Mouse (Mus musculus): ENCODE measurements around the gene March6. TPM values are rescaled to one million over a fixed set of nuclear protein-coding genes. Genes with fewer than 3 reads are reported as not detected.

March6 gene
- polyA plus RNA-seq, 1 experiment, result not detected

- H3K4me3 ChIP-seq (ENCODE audit: insufficient read depth, low read depth, low read length), result no peak overlapping the region
- no peak for TF ChIP-seq CTCF (IDR thresholded peaks at IDR 0.05; ENCODE audit: insufficient read depth, low read depth, low read length)
- no peak for TF ChIP-seq POLR2A (IDR thresholded peaks at IDR 0.05; ENCODE audit: insufficient read depth, low read depth, low read length)
- WGBS, result 30% methylated on average over 2 of the region's 2 CpGs
These were observed 25.8 kb downstream of the March6 start for GRCm38 (mm10) chr15:31505082-31505481.

GRCm38 (mm10) chr15:31503447-31503846 is 27.4 kb downstream of the March6 start:
- Histone ChIP-seq H3K4me3 (ENCODE audit: insufficient read depth, low read depth, low read length) (no peak overlapping the region), H3K27ac (ENCODE audit: insufficient read depth, low read depth, low read length) (no peak overlapping the region), H3K4me1 (ENCODE audit: control insufficient read depth, insufficient read depth, low read length) (no peaks in the 10 kb centered on the region)
- WGBS, result 75% methylated on average over 3 of the region's 3 CpGs
- TF ChIP-seq POLR2A (IDR thresholded peaks at IDR 0.05; ENCODE audit: insufficient read depth, low read depth, low read length), result no peak
- no peak for TF ChIP-seq CTCF (IDR thresholded peaks at IDR 0.05; ENCODE audit: insufficient read depth, low read depth, low read length)

More at GRCm38 (mm10) chr15:31505082-31505481, 25.8 kb downstream of the March6 start:
- H3K4me1 ChIP-seq (ENCODE audit: control insufficient read depth, insufficient read depth, low read length), result no peaks in the 10 kb centered on the region
- no peak overlapping the region for H3K27ac ChIP-seq (ENCODE audit: insufficient read depth, low read depth, low read length)

GRCm38 (mm10) chr15:31502996-31503395 is 27.9 kb downstream of the March6 start:
- no peaks in the 10 kb centered on the region for H3K4me1 ChIP-seq (ENCODE audit: control insufficient read depth, insufficient read depth, low read length)
- 86% methylated on average over 4 of the region's 4 CpGs for WGBS
- TF ChIP-seq POLR2A (IDR thresholded peaks at IDR 0.05; ENCODE audit: insufficient read depth, low read depth, low read length), result no peak
- TF ChIP-seq CTCF (IDR thresholded peaks at IDR 0.05; ENCODE audit: insufficient read depth, low read depth, low read length), result no peak
- H3K4me3 ChIP-seq (ENCODE audit: insufficient read depth, low read depth, low read length), result no peak overlapping the region
- no peak overlapping the region for H3K27ac ChIP-seq (ENCODE audit: insufficient read depth, low read depth, low read length)

- 82% methylated on average over 1 of the region's 1 CpGs for WGBS
- TF ChIP-seq CTCF (IDR thresholded peaks at IDR 0.05; ENCODE audit: insufficient read depth, low read depth, low read length) (no peak), POLR2A (IDR thresholded peaks at IDR 0.05; ENCODE audit: insufficient read depth, low read depth, low read length) (no peak)
- Histone ChIP-seq H3K27ac (ENCODE audit: insufficient read depth, low read depth, low read length) (no peak overlapping the region), H3K4me1 (ENCODE audit: control insufficient read depth, insufficient read depth, low read length) (no peaks in the 10 kb centered on the region), H3K4me3 (ENCODE audit: insufficient read depth, low read depth, low read length) (no peak overlapping the region)
These were observed 28.5 kb downstream of the March6 start for GRCm38 (mm10) chr15:31502313-31502712.

GRCm38 (mm10) chr15:31494803-31495202 is 36.0 kb downstream of the March6 start:
- no peaks in the 10 kb centered on the region for H3K4me1 ChIP-seq (ENCODE audit: control insufficient read depth, insufficient read depth, low read length)

GRCm38 (mm10) chr15:31494310-31494709 is 36.5 kb downstream of the March6 start:
- H3K27ac ChIP-seq (ENCODE audit: insufficient read depth, low read depth, low read length), result no peak overlapping the region
- 73% methylated on average over 3 of the region's 3 CpGs for WGBS
- H3K4me3 ChIP-seq (ENCODE audit: insufficient read depth, low read depth, low read length), result no peak overlapping the region
- no peaks in the 10 kb centered on the region for H3K4me1 ChIP-seq (ENCODE audit: control insufficient read depth, insufficient read depth, low read length)
- TF ChIP-seq POLR2A (IDR thresholded peaks at IDR 0.05; ENCODE audit: insufficient read depth, low read depth, low read length) (no peak), CTCF (IDR thresholded peaks at IDR 0.05; ENCODE audit: insufficient read depth, low read depth, low read length) (no peak)

More at GRCm38 (mm10) chr15:31494803-31495202, 36.0 kb downstream of the March6 start:
- WGBS, result 92% methylated on average over 9 of the region's 9 CpGs
- Histone ChIP-seq H3K4me3 (ENCODE audit: insufficient read depth, low read depth, low read length) (no peak overlapping the region), H3K27ac (ENCODE audit: insufficient read depth, low read depth, low read length) (no peak overlapping the region)
- TF ChIP-seq CTCF (IDR thresholded peaks at IDR 0.05; ENCODE audit: insufficient read depth, low read depth, low read length) (no peak), POLR2A (IDR thresholded peaks at IDR 0.05; ENCODE audit: insufficient read depth, low read depth, low read length) (no peak)

GRCm38 (mm10) chr15:31487407-31487806 is 43.4 kb downstream of the March6 start:
- Histone ChIP-seq H3K4me3 (ENCODE audit: insufficient read depth, low read depth, low read length) (no peak overlapping the region), H3K4me1 (ENCODE audit: control insufficient read depth, insufficient read depth, low read length) (no peaks in the 10 kb centered on the region), H3K27ac (ENCODE audit: insufficient read depth, low read depth, low read length) (no peak overlapping the region)
- TF ChIP-seq POLR2A (IDR thresholded peaks at IDR 0.05; ENCODE audit: insufficient read depth, low read depth, low read length) (no peak), CTCF (IDR thresholded peaks at IDR 0.05; ENCODE audit: insufficient read depth, low read depth, low read length) (no peak)
- WGBS, result 41% methylated on average over 2 of the region's 2 CpGs

GRCm38 (mm10) chr15:31476678-31477077 is 54.2 kb downstream of the March6 start:
- Histone ChIP-seq H3K4me1 (ENCODE audit: control insufficient read depth, insufficient read depth, low read length) (no peaks in the 10 kb centered on the region), H3K27ac (ENCODE audit: insufficient read depth, low read depth, low read length) (no peak overlapping the region), H3K4me3 (ENCODE audit: insufficient read depth, low read depth, low read length) (no peak overlapping the region)
- no peak for TF ChIP-seq CTCF (IDR thresholded peaks at IDR 0.05; ENCODE audit: insufficient read depth, low read depth, low read length)
- TF ChIP-seq POLR2A (IDR thresholded peaks at IDR 0.05; ENCODE audit: insufficient read depth, low read depth, low read length), result no peak
- WGBS, result 100% methylated on average over 1 of the region's 1 CpGs

- WGBS, result 58% methylated on average over 4 of the region's 4 CpGs
- no peak overlapping the region for H3K27ac ChIP-seq (ENCODE audit: insufficient read depth, low read depth, low read length)
- H3K4me3 ChIP-seq (ENCODE audit: insufficient read depth, low read depth, low read length), result no peak overlapping the region
- no peaks in the 10 kb centered on the region for H3K4me1 ChIP-seq (ENCODE audit: control insufficient read depth, insufficient read depth, low read length)
- TF ChIP-seq POLR2A (IDR thresholded peaks at IDR 0.05; ENCODE audit: insufficient read depth, low read depth, low read length) (no peak), CTCF (IDR thresholded peaks at IDR 0.05; ENCODE audit: insufficient read depth, low read depth, low read length) (no peak)
These were observed 57.9 kb downstream of the March6 start for GRCm38 (mm10) chr15:31472645-31473574.

Data from olfactory bulb, adult 2 months (tissue).